In the genomic region with DNA sequence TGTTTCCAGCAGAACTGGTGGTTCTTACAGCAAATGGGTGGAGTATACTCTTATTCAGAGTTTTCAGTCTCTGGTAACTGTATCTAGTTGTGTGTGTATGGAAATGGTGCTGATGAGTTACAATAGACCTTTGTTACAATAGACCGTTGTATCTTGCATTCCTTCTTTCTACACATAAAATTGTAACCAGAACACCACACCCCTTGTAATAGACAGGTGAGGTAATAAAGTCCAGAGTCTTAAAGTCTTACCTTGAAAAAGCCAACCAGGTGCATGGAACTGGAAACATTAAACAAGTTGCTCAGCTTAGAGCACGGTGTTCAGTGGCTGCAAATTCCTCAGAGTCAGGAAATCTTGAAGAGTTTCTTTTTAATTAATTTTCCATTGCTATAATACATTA, we compare ENCODE assay signal across 17 mouse cellular contexts. TPM values are rescaled to one million over a fixed set of nuclear protein-coding genes. Genes with fewer than 3 reads are reported as not detected.
DNase-seq lines count a peak whose midpoint lies in the region; ATAC-seq and TF ChIP-seq lines count a peak whose summit lies in the region.
"Had no signal": no experiment of that assay in that cellular context is flagged by ENCODE, and none has a peak within 500 bp of the region (broad histone marks: within the 10 kb centered on the region; RNA-seq: fewer than 3 reads in every experiment).

No protein-coding gene starts in this region.

- H3K36me3 ChIP-seq in intestine, embryonic 15.5 days, result no peaks in the 10 kb centered on the region
- H3K36me3 ChIP-seq in intestine, postnatal 0 days (ENCODE audit: control insufficient read depth, insufficient read depth), result no peaks in the 10 kb centered on the region
- H3K36me3 ChIP-seq in forebrain, postnatal 0 days (ENCODE audit: insufficient read depth), result no peaks in the 10 kb centered on the region
- no peaks in the 10 kb centered on the region for H3K36me3 ChIP-seq in hindbrain, embryonic 13.5 days
- H3K36me3 ChIP-seq: embryonic facial prominence, embryonic 10.5 days; embryonic facial prominence, embryonic 12.5 days; forebrain, embryonic 15.5 days had no signal

- 63% methylated on average over 2 of the region's 2 CpGs for WGBS in intestine, embryonic 15.5 days
- WGBS in intestine, postnatal 0 days, result 41% methylated on average over 2 of the region's 2 CpGs
- WGBS in forebrain, postnatal 0 days, result 83% methylated on average over 2 of the region's 2 CpGs
- WGBS in hindbrain, embryonic 13.5 days, result 92% methylated on average over 2 of the region's 2 CpGs

- no peak overlapping the region for H3K9ac ChIP-seq in intestine, embryonic 15.5 days
- H3K9ac ChIP-seq in intestine, postnatal 0 days (ENCODE audit: low read depth, low read length), result no peak overlapping the region
- no peak overlapping the region for H3K9ac ChIP-seq in forebrain, postnatal 0 days
- H3K9ac ChIP-seq in hindbrain, embryonic 13.5 days, result no peak overlapping the region
- H3K9ac ChIP-seq: embryonic facial prominence, embryonic 12.5 days; forebrain, embryonic 13.5 days; forebrain, embryonic 15.5 days had no signal

- no peak overlapping the region for H3K4me2 ChIP-seq in intestine, embryonic 15.5 days (replicated peaks)
- H3K4me2 ChIP-seq in intestine, postnatal 0 days (replicated peaks; ENCODE audit: low read depth), result no peak overlapping the region
- no peak overlapping the region for H3K4me2 ChIP-seq in forebrain, postnatal 0 days (ENCODE audit: low read depth)
- no peak overlapping the region for H3K4me2 ChIP-seq in hindbrain, embryonic 13.5 days
- H3K4me2 ChIP-seq: embryonic facial prominence, embryonic 12.5 days; forebrain, embryonic 13.5 days; forebrain, embryonic 15.5 days had no signal

- no peak for DNase-seq in forebrain, postnatal 0 days
- no peak for DNase-seq in cerebellum, adult 11 months
- DNase-seq: adrenal gland, adult 2 months; adrenal gland, postnatal 10 days; adrenal gland, postnatal 25 days; cerebellum, adult 11-12 months; cerebellum, adult 2 months; cerebellum, adult 9-10 months; cerebellum, postnatal 10 days; cerebellum, postnatal 25 days had no signal

- no peak for TF ChIP-seq CTCF in intestine, postnatal 0 days (IDR thresholded peaks at IDR 0.05; ENCODE audit: low read depth)
- TF ChIP-seq CTCF in forebrain, postnatal 0 days (IDR thresholded peaks at IDR 0.05; ENCODE audit: low read depth), result no peak

- ATAC-seq in intestine, embryonic 15.5 days, result peak; percentile 90
- ATAC-seq in intestine, postnatal 0 days, result peak; percentile 85
- no peak for ATAC-seq in forebrain, postnatal 0 days
- no peak for ATAC-seq in hindbrain, embryonic 13.5 days (ENCODE audit: low FRiP score)
- ATAC-seq: forebrain, embryonic 13.5 days; forebrain, embryonic 15.5 days had no signal

- H3K9me3 ChIP-seq in intestine, embryonic 15.5 days, result no peaks in the 10 kb centered on the region
- H3K9me3 ChIP-seq in intestine, postnatal 0 days (ENCODE audit: control insufficient read depth), result no peaks in the 10 kb centered on the region
- H3K9me3 ChIP-seq in forebrain, postnatal 0 days (ENCODE audit: low read length), result no peaks in the 10 kb centered on the region
- H3K9me3 ChIP-seq in hindbrain, embryonic 13.5 days, result no peaks in the 10 kb centered on the region
- H3K9me3 ChIP-seq: embryonic facial prominence, embryonic 10.5 days; embryonic facial prominence, embryonic 12.5 days; forebrain, embryonic 13.5 days; forebrain, embryonic 15.5 days had no signal

- no peak overlapping the region for H3K4me3 ChIP-seq in intestine, embryonic 15.5 days (replicated peaks)
- no peak overlapping the region for H3K4me3 ChIP-seq in intestine, postnatal 0 days (ENCODE audit: low read depth, low read length)
- no peak overlapping the region for H3K4me3 ChIP-seq in forebrain, postnatal 0 days (ENCODE audit: low read depth, low read length)
- H3K4me3 ChIP-seq in hindbrain, embryonic 13.5 days, result no peak overlapping the region
- H3K4me3 ChIP-seq: embryonic facial prominence, embryonic 10.5 days; embryonic facial prominence, embryonic 12.5 days; forebrain, embryonic 13.5 days; forebrain, embryonic 15.5 days had no signal

- no peak overlapping the region for H3K27ac ChIP-seq in intestine, embryonic 15.5 days
- H3K27ac ChIP-seq in intestine, postnatal 0 days (ENCODE audit: low read depth, low read length), result no peak overlapping the region
- no peak overlapping the region for H3K27ac ChIP-seq in forebrain, postnatal 0 days (ENCODE audit: low read depth, low read length)
- no peak overlapping the region for H3K27ac ChIP-seq in hindbrain, embryonic 13.5 days
- H3K27ac ChIP-seq: embryonic facial prominence, embryonic 10.5 days; embryonic facial prominence, embryonic 12.5 days; forebrain, embryonic 13.5 days; forebrain, embryonic 15.5 days had no signal

- H3K4me1 ChIP-seq in intestine, embryonic 15.5 days (replicated peaks), result no peaks in the 10 kb centered on the region
- H3K4me1 ChIP-seq in intestine, postnatal 0 days (replicated peaks; ENCODE audit: control insufficient read depth, insufficient read depth, low read length), result 0 out of 2 replicates have a peak, but pooled peaks cover 4% of the 10 kb centered on the region
- no peaks in the 10 kb centered on the region for H3K4me1 ChIP-seq in forebrain, postnatal 0 days (ENCODE audit: insufficient read depth)
- H3K4me1 ChIP-seq in hindbrain, embryonic 13.5 days (replicated peaks), result no peaks in the 10 kb centered on the region
- H3K4me1 ChIP-seq: embryonic facial prominence, embryonic 10.5 days; embryonic facial prominence, embryonic 12.5 days; forebrain, embryonic 13.5 days; forebrain, embryonic 15.5 days had no signal

- H3K27me3 ChIP-seq in intestine, embryonic 15.5 days (replicated peaks), result no peaks in the 10 kb centered on the region
- H3K27me3 ChIP-seq in intestine, postnatal 0 days (replicated peaks; ENCODE audit: control insufficient read depth, insufficient read depth, low read length), result no peaks in the 10 kb centered on the region
- no peaks in the 10 kb centered on the region for H3K27me3 ChIP-seq in forebrain, postnatal 0 days (ENCODE audit: insufficient read depth, low read length)
- no peaks in the 10 kb centered on the region for H3K27me3 ChIP-seq in hindbrain, embryonic 13.5 days
- H3K27me3 ChIP-seq: embryonic facial prominence, embryonic 12.5 days; forebrain, embryonic 13.5 days; forebrain, embryonic 15.5 days had no signal

RNA-seq across cellular contexts. Expression of gene Prdm9, which starts 24.0 kb away (rescaled TPM):
- 1.2 and 2.2 TPM in 2 replicates for polyA plus RNA-seq in intestine, embryonic 15.5 days (2015; fragmentation: Nextera tagmentation; extraction: Ambion mirVana)
- polyA plus RNA-seq in intestine, postnatal 0 days (2015; fragmentation: Nextera tagmentation; extraction: Ambion mirVana), result 1.5 and 1.8 TPM in 2 replicates
- total RNA-seq in forebrain, postnatal 0 days (2014; rRNA removed), result 1.00 and 1.2 TPM in 2 replicates
- polyA plus RNA-seq in forebrain, postnatal 0 days (2015; fragmentation: Nextera tagmentation; extraction: Ambion mirVana), result 0.86 and 1.0 TPM in 2 replicates
- 2.6 and 3.3 TPM in 2 replicates for polyA plus RNA-seq in hindbrain, embryonic 13.5 days (2015; fragmentation: Nextera tagmentation; extraction: Ambion mirVana)

Comparison
In these comparisons a context has a peak if more than half of its experiments do, and no peak if none do; other contexts are left out.
1. ATAC-seq: peak in intestine, embryonic 15.5 days (single experiment) and intestine, postnatal 0 days (single experiment); none in forebrain, postnatal 0 days (single experiment) and hindbrain, embryonic 13.5 days (single experiment).